Mouse (Mus musculus) thymus, postnatal 14 days (tissue): ENCODE measurements around the gene Commd4.

Experiments used
- DNase-seq: peaks from one replicate; pipeline ENCODE4 v3.0.0; 2021

The Commd4 gene

DNA sequence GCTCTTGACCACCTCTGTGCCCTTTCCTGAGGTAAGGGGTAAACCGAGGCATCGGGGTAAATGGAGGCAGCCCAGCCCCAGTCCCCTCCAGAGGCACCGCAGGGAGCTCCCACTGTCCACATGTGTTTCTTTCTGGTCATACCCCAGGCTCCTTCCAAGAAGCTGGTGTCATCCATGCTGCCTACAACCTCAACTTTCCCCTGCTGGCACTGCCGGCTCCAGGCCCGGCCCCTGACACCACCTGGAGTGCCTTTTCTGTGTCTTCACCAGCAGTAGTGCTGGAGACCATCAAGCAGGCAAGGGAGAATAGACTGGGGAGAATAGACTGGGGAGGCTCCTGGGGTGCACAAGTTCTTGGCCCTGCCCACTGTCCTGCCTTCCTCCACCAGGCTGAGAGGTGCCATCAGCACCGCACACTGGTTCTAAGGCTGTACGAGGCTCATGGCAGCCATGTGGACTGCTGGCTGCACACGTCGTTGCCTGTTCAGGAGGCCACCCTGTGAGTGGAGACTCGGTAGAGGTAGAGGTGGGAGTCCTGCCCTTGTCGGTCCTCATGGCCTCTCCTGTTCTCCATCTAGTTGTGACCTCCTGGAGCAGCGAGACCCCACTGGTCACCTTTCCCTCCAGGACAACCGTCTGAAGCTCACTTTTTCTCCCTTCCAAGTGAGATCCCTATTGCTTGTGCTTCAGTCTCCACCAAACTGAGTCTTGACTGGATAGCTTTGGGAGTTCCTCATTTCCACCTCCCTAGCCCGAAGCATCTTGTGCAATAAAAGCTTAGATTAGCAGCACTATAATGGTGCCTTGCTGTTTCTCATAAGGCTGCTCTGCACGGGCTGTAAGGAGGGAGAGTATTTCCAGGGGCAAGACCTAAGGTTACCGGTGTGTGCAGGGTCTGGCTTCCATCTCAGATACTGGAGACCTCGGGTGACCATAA lies 16.4 kb downstream of the Commd4 start:
- no peak for DNase-seq

- no peak for DNase-seq
Observed at GRCm38 (mm10) chr9:57139571-57139970, 18.6 kb downstream of the Commd4 start.

DNA sequence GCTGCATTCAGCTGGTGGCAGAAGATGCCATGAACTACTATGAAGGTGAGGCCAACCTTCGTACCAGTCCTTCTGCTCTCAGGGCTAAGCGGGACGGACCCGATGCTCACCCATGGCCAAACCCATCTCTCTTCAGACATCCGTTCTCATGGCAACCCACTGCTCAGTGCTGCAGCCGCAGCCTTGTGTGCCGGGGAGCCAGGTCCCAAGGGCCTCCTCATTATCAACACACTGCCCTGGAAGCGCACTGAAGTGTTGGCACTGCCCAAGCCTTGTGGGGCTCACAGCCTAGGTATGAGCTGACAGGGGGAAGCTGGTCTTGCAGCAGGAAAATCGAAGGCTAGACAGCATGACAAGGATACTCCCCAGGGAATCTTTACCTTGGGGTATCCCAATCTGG lies 19.0 kb downstream of the Commd4 start:
- DNase-seq, result no peak

- DNase-seq, result no peak
Observed at GRCm38 (mm10) chr9:57138507-57138906, 19.6 kb downstream of the Commd4 start.

DNA sequence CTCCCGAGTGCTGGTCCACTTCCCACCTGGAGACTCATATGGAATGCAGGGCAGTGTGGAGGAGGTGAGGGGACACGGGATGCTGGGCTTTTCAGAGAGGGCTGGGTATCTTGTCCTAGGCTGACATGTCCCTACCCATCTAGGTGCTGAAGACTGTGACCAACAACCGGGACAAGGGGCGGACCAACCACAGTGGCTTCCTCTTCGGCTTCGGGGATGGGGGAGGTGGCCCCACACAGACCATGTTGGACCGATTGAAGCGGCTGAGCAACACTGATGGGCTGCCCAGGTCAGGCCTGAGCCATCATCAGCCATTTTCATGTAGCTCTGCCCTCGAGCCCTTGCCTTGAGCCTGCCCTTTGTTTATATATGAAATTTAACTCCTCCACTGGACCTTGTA lies 20.4 kb downstream of the Commd4 start:
- no peak for DNase-seq

DNA sequence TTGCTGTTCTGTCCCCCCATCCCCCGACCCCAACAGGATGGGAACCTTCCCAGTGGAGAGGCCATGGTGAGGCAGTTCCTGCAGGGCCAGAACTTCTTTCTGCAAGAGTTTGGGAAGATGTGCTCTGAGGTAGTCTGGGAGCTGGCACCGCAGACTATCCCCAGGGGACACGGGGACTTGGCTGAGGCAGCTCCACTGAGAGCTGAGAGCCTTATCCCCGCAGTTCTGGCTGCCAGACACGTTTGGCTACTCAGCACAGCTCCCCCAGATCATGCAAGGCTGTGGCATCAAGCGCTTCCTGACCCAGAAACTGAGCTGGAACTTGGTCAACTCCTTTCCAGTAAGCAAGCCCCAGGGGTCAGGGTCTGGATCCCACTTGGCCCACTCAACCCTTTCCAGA lies 20.9 kb downstream of the Commd4 start:
- DNase-seq, result no peak

DNA sequence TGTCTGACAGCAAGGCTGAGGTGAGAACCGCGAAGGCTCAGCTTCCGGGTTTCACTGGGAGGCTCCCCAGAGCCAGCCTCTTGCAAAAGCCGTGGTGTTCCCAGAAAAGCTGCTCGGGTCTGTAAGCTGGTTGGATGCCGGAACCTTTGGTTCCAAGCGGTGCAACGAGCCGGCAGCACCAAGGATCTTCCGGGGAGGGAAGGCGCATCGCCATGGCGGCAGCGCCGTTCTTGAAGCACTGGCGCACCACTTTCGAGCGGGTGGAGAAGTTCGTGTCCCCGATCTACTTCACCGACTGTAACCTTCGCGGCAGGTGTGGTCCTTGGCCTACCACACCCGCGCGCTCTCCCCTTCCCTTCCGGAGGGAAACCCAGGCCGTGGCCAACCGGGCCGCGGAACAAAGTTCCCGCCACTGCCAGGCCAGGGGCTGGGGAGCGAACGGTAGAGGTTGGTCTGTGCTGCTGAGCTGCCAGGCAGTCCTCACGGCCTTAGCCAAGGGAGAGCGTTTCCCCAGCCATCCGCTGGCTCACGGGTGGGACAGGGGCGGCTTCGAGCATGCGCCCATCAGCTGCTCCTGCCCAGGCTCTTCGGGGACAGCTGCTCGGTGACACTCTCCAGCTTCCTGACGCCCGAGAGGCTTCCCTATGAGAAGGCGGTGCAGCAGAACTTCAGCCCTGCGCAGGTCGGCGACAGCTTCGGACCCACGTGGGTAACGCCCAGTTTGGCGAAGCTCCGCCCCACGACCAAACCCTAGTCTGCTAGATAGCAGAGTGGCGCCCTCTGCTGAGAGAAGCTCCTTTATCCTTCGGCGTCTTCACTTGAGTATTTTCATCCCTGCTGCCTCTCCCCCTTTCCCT lies 27.3 kb downstream of the Commd4 start, which contains the start of gene Man2c1:
TSS of gene Man2c1 (plus strand) at position 114 of the 857 bp plus-strand sequence.
- DNase-seq, result peak; percentile 96

DNA sequence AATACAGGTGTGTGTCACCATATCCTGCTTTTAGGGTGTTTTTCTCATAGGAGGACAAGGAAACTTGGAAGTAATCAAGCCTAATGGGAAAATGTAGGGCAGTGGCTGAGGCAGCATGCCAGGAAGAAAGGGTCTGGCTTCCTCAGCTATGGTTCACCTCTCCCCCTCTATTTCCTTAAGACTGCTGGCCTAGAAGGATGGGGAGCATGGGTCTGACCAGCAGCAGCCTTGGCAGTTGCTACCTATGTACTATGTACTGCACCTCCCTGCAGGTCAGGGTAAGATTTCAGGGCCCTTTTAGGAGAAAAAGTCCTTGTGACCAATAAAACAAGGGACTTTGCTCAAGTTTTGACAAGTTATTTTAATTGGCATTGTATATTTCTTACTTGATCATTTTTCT lies 28.5 kb downstream of the Commd4 start:
- no peak for DNase-seq

DNA sequence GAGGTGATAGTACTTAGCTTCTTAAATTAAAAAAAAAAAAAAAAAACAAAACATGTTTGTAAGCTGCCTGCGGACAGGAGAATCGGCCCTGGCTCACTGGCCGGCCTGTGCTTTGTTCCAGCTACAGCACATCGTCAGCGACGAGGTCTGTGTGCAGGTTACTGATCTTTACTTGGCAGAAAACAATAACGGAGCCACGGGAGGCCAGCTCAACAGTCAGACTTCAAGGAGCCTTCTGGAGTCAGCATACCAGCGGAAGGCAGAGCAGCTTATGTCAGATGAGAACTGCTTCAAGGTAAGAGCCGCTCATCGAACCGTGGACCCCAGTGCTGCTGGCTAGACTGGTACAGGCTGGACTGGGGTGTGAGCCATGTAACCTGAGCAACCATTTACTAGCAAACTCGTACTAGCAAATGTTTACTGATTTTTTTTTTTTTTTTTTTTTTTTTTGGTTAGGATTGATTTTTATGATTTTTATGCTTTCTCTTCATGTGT lies 40.8 kb downstream of the Commd4 start:
- DNase-seq, result no peak
